Mouse (Mus musculus): ENCODE results near the gene Kifc1. TPM values are rescaled to one million over a fixed set of nuclear protein-coding genes. Genes with fewer than 3 reads are reported as not detected.

Kifc1 gene
- polyA plus RNA-seq, 1 experiment, result 3.0 TPM

DNA sequence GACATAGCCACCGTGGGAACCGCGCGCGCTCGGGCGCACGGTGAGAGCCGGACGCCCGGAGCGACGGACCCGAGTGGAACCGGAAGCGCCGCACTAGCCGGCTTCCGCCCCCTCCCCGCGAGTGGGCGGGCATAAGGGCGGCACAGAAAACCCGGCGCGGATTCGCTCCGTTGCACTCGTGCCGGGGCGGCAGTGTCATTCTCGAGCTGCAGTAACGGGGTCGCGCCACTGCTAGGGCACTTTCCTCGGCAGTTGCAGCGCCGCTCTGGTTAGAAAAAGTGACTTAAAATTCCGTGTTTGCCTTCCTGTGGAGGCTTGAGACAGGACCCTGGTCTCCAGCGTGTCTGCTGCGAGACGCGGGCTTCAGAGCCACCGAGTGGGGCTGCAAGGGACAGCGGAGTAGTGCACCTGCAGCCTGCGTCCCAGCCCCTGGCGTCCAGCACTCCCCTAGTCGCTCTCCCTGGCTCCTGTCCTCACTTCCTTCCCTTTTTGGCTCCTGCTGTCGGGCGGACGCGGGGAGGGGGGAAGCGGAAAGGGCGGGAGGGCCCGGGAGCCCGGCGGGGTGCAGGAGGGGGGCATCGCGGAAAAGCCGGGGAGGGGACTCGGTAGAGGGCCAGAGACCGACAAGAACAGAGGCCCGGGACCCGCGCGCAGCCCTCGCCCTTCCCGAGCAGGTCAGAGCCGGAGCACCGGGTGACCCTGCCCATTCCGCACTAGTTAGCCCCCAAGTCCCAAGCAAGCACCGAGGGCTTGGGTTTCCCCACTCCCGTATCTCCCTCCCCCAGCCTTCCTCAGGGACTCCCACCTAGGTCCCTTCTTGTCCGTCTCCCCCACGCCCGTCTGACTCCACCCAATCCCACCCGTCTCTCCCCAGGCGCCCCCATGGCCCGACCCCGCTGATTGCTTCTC lies 39.2 kb upstream of the Kifc1 start, which contains the start of gene Rgl2:
TSS of gene Rgl2 (plus strand) at position 173 of the 909 bp plus-strand sequence.
- Histone ChIP-seq H3K4me3 (replicated peaks; ENCODE audit: extremely low read depth, low read depth, low read length) (peak within 1 kb of the TSS; percentile 77), H3K4me1 (ENCODE audit: control insufficient read depth, insufficient read depth, low read length) (no peaks in the 10 kb centered on the region)
- peak; percentile 92 for DNase-seq
- no peak for TF ChIP-seq CTCF (IDR thresholded peaks at IDR 0.05; ENCODE audit: insufficient read depth, low read length)
- TF ChIP-seq POLR2A (IDR thresholded peaks at IDR 0.05; ENCODE audit: borderline replicate concordance, extremely low read depth, low read depth, low read length), result peak; percentile 57; the same call in 1 of the 2 replicates
- under 1% methylated on average over 80 of the region's 80 CpGs for WGBS

DNA sequence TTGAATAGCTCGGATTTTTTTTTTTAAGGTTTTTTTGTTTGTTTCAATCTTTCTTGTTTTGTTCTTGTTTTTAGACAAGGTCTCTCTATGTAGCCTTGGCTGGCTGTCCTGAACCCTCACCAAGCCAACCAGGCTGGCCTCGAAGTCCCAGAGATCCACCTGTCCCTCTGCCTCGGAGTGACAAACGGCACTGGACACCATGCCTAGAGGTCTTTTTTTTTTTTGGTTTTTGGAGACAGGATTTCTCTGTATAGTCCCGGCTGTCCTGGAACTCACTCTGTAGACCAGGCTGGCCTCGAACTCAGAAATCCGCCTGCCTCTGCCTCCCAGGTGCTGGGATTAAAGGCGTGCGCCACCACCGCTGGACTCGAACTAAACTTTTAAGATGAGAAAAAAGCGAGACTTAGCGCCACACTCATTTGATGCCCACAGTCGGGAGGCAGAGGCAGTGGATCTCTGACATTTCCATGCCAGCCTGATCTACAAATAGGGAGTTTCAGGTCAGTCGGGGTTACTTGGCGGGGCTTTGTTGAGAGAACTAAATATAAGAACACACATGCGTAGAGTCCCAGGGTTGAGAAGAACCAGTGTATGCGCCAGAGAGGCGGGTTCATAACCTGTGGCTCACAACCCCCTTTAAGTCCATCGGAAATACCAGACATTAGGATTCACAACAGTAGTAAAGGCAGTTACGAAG lies 37.9 kb upstream of the Kifc1 start:
- WGBS, result 60% methylated on average over 21 of the region's 21 CpGs

DNA sequence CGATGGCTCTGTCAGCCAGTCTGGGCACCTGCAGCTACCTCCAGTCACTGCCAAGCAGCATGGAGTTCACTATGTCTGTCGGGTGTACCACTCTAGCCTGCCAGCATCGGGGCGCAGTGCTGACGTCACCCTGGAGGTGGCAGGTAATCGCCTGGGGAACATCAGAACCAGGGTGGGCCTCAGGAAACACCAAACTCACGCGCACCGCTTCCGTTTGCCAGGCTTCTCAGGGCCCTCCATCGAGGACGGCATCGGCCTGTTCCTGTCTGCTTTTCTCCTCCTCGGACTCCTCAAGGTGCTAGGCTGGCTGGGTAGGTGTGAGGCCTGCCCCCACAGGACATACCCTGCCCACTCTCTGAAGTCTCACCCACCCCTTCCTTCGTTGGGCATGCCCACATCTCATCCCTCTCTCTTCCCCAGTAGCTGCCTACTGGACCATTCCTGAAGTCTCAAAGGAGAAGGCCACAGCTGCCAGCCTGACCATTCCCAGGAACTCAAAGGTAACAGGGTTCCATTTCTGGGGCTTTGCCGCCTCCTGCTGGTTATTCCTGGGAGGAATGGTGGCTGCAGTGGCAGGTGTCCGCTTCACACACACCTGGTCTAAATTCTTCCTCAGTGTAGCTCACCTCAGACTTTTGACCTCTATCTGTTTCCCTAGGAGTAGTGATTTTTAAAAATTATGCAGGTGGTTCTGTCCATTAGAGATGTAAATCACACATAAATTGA lies 35.9 kb upstream of the Kifc1 start:
- TF ChIP-seq CTCF (IDR thresholded peaks at IDR 0.05; ENCODE audit: insufficient read depth, low read length) (peak; percentile 36; the same call in 1 of the 2 replicates), POLR2A (IDR thresholded peaks at IDR 0.05; ENCODE audit: borderline replicate concordance, extremely low read depth, low read depth, low read length) (no peak; the same call in 1 of the 2 replicates)
- 75% methylated on average over 17 of the region's 17 CpGs for WGBS
- DNase-seq, result no peak
- Histone ChIP-seq H3K4me1 (ENCODE audit: control insufficient read depth, insufficient read depth, low read length) (peaks cover 1% of the 10 kb centered on the region), H3K4me3 (replicated peaks; ENCODE audit: extremely low read depth, low read depth, low read length) (no peak overlapping the region)

More for the DNA sequence above, 37.9 kb upstream of the Kifc1 start:
- TF ChIP-seq CTCF (IDR thresholded peaks at IDR 0.05; ENCODE audit: insufficient read depth, low read length) (no peak), POLR2A (IDR thresholded peaks at IDR 0.05; ENCODE audit: borderline replicate concordance, extremely low read depth, low read depth, low read length) (no peak)
- DNase-seq, result no peak
- Histone ChIP-seq H3K4me1 (ENCODE audit: control insufficient read depth, insufficient read depth, low read length) (no peaks in the 10 kb centered on the region), H3K4me3 (replicated peaks; ENCODE audit: extremely low read depth, low read depth, low read length) (no peak overlapping the region)

DNA sequence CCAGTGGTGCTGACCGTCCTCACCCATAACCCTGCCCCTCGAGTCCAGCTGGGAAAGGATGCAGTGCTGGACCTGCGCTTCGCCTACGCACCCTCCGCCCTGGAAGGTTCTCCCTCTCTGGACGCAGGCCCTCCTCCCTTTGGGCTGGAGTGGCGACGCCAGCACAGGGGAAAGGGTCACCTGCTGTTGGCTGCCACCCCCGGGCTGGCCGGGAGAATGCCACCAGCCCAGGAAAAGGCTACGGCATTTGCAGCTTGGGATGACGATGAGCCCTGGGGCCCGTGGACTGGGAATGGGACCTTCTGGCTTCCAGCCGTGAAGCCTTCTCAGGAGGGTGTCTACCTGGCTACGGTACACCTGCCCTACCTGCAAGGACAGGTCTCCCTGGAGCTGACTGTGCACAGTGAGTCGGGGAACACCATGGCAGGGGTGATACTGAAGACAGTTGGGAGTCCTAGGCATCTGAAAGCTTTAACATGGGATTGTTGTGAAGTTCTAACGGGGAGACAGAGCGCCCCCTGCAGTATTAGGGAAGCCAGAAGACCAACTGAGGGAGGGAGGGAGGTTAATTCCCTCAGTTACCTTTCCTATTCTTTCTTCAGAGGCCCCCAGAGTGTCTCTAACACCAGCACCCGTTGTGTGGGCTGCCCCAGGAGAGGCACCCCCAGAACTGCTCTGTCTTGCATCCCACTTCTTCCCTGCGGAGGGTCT lies 35.1 kb upstream of the Kifc1 start:
- Histone ChIP-seq H3K4me3 (replicated peaks; ENCODE audit: extremely low read depth, low read depth, low read length) (no peak overlapping the region), H3K4me1 (ENCODE audit: control insufficient read depth, insufficient read depth, low read length) (peaks cover 7% of the 10 kb centered on the region)
- DNase-seq, result no peak
- WGBS, result 87% methylated on average over 21 of the region's 21 CpGs
- no peak for TF ChIP-seq POLR2A (IDR thresholded peaks at IDR 0.05; ENCODE audit: borderline replicate concordance, extremely low read depth, low read depth, low read length)
- TF ChIP-seq CTCF (IDR thresholded peaks at IDR 0.05; ENCODE audit: insufficient read depth, low read length), result no peak

- TF ChIP-seq CTCF (IDR thresholded peaks at IDR 0.05; ENCODE audit: insufficient read depth, low read length) (peak; percentile 49), POLR2A (IDR thresholded peaks at IDR 0.05; ENCODE audit: borderline replicate concordance, extremely low read depth, low read depth, low read length) (no peak)
- DNase-seq, result no peak
- Histone ChIP-seq H3K4me3 (replicated peaks; ENCODE audit: extremely low read depth, low read depth, low read length) (no peak overlapping the region), H3K4me1 (ENCODE audit: control insufficient read depth, insufficient read depth, low read length) (peaks cover 7% of the 10 kb centered on the region)
- 92% methylated on average over 10 of the region's 10 CpGs for WGBS
These were observed 34.3 kb upstream of the Kifc1 start for GRCm38 (mm10) chr17:33924577-33925283.

GRCm38 (mm10) chr17:33921361-33921760 lies 30.9 kb upstream of the Kifc1 start:
- Histone ChIP-seq H3K4me1 (ENCODE audit: control insufficient read depth, insufficient read depth, low read length) (peaks cover 12% of the 10 kb centered on the region), H3K4me3 (replicated peaks; ENCODE audit: extremely low read depth, low read depth, low read length) (no peak overlapping the region)
- no peak for DNase-seq
- WGBS, result 87% methylated on average over 7 of the region's 7 CpGs
- TF ChIP-seq POLR2A (IDR thresholded peaks at IDR 0.05; ENCODE audit: borderline replicate concordance, extremely low read depth, low read depth, low read length) (no peak), CTCF (IDR thresholded peaks at IDR 0.05; ENCODE audit: insufficient read depth, low read length) (no peak)

DNA sequence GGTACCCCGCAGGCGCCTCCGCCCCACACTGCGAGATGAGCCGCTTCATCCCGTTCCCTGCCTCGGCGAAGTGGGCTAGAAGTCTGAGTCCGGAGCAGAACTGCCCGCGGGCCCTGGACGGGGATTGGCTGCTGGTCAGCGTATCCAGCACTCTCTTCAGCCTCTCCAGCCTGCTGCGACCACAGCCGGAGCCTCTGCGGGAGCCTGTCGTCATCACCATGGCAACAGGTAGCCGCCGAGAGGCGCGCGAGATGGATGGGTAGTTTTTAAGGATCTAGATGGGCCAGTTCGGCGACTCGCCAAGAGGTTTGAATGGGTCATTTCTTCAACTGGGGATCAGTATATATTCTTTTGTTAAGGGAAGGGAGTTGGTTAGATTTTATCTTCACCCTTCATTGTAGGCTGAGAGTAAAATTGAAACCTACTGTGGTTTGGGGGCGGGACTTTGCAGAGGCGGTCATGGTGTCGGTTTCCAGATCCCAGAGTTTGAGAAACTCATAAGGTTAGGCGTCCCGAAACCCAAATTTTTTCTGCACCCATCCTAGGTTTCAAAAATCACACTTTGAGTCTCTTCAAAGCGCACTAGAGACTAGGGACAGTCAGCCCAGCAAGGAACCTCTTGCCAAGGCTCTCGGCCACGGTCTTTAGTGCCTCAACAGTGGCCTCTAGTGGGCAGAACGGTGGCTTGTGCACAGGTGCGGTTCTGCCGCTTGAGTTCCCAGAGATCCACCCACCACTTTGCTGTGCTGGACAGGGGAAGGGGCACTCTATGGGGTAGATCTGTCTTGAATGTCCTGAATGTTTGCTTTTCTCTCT lies 30.0 kb upstream of the Kifc1 start:
- H3K4me1 ChIP-seq (ENCODE audit: control insufficient read depth, insufficient read depth, low read length), result peaks cover 12% of the 10 kb centered on the region
- peak overlapping the region; percentile 94 for H3K4me3 ChIP-seq (replicated peaks; ENCODE audit: extremely low read depth, low read depth, low read length)
- DNase-seq, result peak; percentile 87
- WGBS, result under 1% methylated on average over 36 of the region's 36 CpGs
- TF ChIP-seq POLR2A (IDR thresholded peaks at IDR 0.05; ENCODE audit: borderline replicate concordance, extremely low read depth, low read depth, low read length), result no peak
- peak; percentile 87 for TF ChIP-seq CTCF (IDR thresholded peaks at IDR 0.05; ENCODE audit: insufficient read depth, low read length)
